Mouse (Mus musculus) adrenal gland, postnatal 0 days (tissue): ENCODE results near the gene Abcc9. TPM values are rescaled to one million over a fixed set of nuclear protein-coding genes. Genes with fewer than 3 reads are reported as not detected.

Experiments used
- polyA plus RNA-seq: library from polyadenylated mRNA; unstranded; fragments of >200 nt; fragmentation: Nextera tagmentation; extraction: Ambion mirVana; gene quantifications from 2 replicates; pipeline ENCODE4 v1.2.1, GENCODE M21; 2015

Gene Abcc9
- polyA plus RNA-seq = 4.8 and 6.2 TPM in 2 replicates

DNA sequence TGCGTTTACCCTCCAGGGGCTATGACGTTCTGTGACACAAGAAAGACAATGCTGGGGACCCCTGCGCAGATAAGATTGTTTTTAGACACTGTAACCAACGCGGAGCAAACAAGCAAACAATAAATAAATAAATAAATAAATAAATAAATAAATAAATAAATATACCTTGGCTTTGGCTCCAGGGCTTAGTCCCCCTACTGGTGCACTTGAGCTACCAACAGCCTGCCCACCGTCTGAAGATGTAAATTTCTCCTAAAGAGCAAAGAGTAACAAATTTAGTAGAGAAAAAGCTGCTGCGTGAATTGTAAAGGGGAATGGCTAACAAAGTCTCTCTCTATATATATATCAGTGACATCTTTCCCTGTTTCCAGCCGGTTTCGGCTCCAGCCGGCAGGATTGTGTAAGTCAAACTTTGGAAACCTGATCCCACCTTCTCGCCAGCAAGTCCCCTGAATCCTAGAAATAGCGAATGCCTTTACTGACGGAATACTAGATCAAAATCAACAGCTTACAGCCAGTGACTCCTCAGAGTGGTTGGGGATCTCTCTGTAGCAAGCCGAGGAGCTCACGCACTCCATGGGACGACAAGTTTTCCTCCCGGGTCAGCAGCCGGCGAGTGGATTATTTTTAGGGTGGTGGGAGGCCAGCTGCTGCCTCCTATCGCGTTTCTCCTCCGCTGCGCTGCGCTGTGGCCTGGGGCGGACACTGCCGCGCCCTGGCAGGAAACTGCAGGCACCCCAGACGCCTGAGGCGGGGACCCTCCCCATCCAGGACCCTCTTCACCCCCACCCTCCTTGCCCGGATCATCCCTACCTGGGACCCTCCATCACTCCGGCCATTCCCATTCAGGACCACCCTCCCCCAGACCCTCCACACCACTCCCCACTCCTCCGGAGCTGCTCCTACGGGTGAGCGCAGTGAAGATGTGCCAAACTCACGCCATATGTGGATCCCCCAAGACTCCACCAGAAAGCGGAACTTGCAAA lies at the start of gene Abcc9:
Abcc9 (minus strand) TSS at position 664 of the 986 bp plus-strand sequence.

GRCm38 (mm10) chr6:142571055-142571618 lies 131.0 kb downstream of the Abcc9 start, which contains the start of gene Kcnj8:
Kcnj8 (minus strand) TSS chr6:142571614.

Other genes starting within 250 kb of the Abcc9 start
- gene Gys2, start 229.2 kb downstream of the Abcc9 start, polyA plus RNA-seq = 2.9 and 6.7 TPM in 2 replicates
- gene Ldhb, start 194.4 kb downstream of the Abcc9 start, polyA plus RNA-seq = 93.4 and 100 TPM in 2 replicates
- gene Kcnj8, start 130.7 kb downstream of the Abcc9 start, polyA plus RNA-seq = 26.7 and 52.3 TPM in 2 replicates
- gene Cmas, start 54.4 kb upstream of the Abcc9 start, polyA plus RNA-seq = 61.9 and 68.2 TPM in 2 replicates
- gene Sult6b2, start 102.2 kb upstream of the Abcc9 start, polyA plus RNA-seq = 0.05 and 0.08 TPM in 2 replicates